Mouse (Mus musculus): ENCODE data around the gene Slc35b4. TPM values are rescaled to one million over a fixed set of nuclear protein-coding genes. Genes with fewer than 3 reads are reported as not detected.

The Slc35b4 gene
- 47.3 and 51.3 TPM in 2 replicates for polyA plus RNA-seq (2014; fragmentation: Nextera tagmentation; extraction: Ambion mirVana)

- Histone ChIP-seq H3K36me3 (replicated peaks; ENCODE audit: control insufficient read depth, insufficient read depth, low read depth, low read length) (no peaks in the 10 kb centered on the region), H3K4me2 (ENCODE audit: low read depth, low read length) (peak within 1 kb of the TSS; percentile 66), H3K9me3 (replicated peaks; ENCODE audit: control insufficient read depth, low read length) (no peaks in the 10 kb centered on the region), H3K27ac (replicated peaks; ENCODE audit: low read depth, low read length) (peak within 1 kb of the TSS; percentile 66; the same call in 1 of the 2 replicates), H3K4me3 (ENCODE audit: low read depth, low read length) (peak within 1 kb of the TSS; percentile 75), H3K9ac (replicated peaks; ENCODE audit: low read length) (peak within 1 kb of the TSS; percentile 80), H3K27me3 (ENCODE audit: control insufficient read depth, insufficient read depth, low read length) (no peaks in the 10 kb centered on the region), H3K4me1 (ENCODE audit: control insufficient read depth, insufficient read depth, low read length) (no peaks in the 10 kb centered on the region)
- WGBS, result under 1% methylated on average over 29 of the region's 29 CpGs
- ATAC-seq (replicated peaks; ENCODE audit: insufficient number of reproducible peaks, low FRiP score, low TSS enrichment, low read depth), result peak; percentile 100
- DNase-seq (ENCODE audit: low spot score), result peak; percentile 99
Observed at GRCm38 (mm10) chr6:34176864-34177247, at the start of gene Slc35b4. TSS of gene Slc35b4 (minus strand) at chr6:34177111.

- DNase-seq (ENCODE audit: low spot score), result no peak
- no peaks in the 10 kb centered on the region for H3K36me3 ChIP-seq (replicated peaks; ENCODE audit: control insufficient read depth, insufficient read depth, low read depth, low read length)
- H3K4me2 ChIP-seq (ENCODE audit: low read depth, low read length), result no peak overlapping the region
- H3K9ac ChIP-seq (replicated peaks; ENCODE audit: low read length), result no peak overlapping the region
- WGBS, result 92% methylated on average over 3 of the region's 3 CpGs
- no peak for ATAC-seq (replicated peaks; ENCODE audit: insufficient number of reproducible peaks, low FRiP score, low TSS enrichment, low read depth)
- H3K4me1 ChIP-seq (ENCODE audit: control insufficient read depth, insufficient read depth, low read length), result no peaks in the 10 kb centered on the region
- H3K27ac ChIP-seq (replicated peaks; ENCODE audit: low read depth, low read length), result no peak overlapping the region
- H3K9me3 ChIP-seq (replicated peaks; ENCODE audit: control insufficient read depth, low read length), result no peaks in the 10 kb centered on the region
- H3K4me3 ChIP-seq (ENCODE audit: low read depth, low read length), result no peak overlapping the region
- no peaks in the 10 kb centered on the region for H3K27me3 ChIP-seq (ENCODE audit: control insufficient read depth, insufficient read depth, low read length)
Observed at GRCm38 (mm10) chr6:34225004-34225599, 48.2 kb upstream of the Slc35b4 start.

GRCm38 (mm10) chr6:34216450-34217319 lies 39.8 kb upstream of the Slc35b4 start:
- no peak overlapping the region for H3K4me2 ChIP-seq (ENCODE audit: low read depth, low read length)
- H3K4me1 ChIP-seq (ENCODE audit: control insufficient read depth, insufficient read depth, low read length), result no peaks in the 10 kb centered on the region
- 63% methylated on average over 9 of the region's 9 CpGs for WGBS
- no peak overlapping the region for H3K9ac ChIP-seq (replicated peaks; ENCODE audit: low read length)
- H3K9me3 ChIP-seq (replicated peaks; ENCODE audit: control insufficient read depth, low read length), result no peaks in the 10 kb centered on the region
- H3K36me3 ChIP-seq (replicated peaks; ENCODE audit: control insufficient read depth, insufficient read depth, low read depth, low read length), result no peaks in the 10 kb centered on the region
- no peak overlapping the region for H3K4me3 ChIP-seq (ENCODE audit: low read depth, low read length)
- H3K27ac ChIP-seq (replicated peaks; ENCODE audit: low read depth, low read length), result no peak overlapping the region
- ATAC-seq (replicated peaks; ENCODE audit: insufficient number of reproducible peaks, low FRiP score, low TSS enrichment, low read depth), result no peak
- DNase-seq (ENCODE audit: low spot score), result no peak
- no peaks in the 10 kb centered on the region for H3K27me3 ChIP-seq (ENCODE audit: control insufficient read depth, insufficient read depth, low read length)

- 68% methylated on average over 3 of the region's 3 CpGs for WGBS
- no peak overlapping the region for H3K27ac ChIP-seq (replicated peaks; ENCODE audit: low read depth, low read length)
- no peak overlapping the region for H3K9ac ChIP-seq (replicated peaks; ENCODE audit: low read length)
- ATAC-seq (replicated peaks; ENCODE audit: insufficient number of reproducible peaks, low FRiP score, low TSS enrichment, low read depth), result peak; percentile 52; the same call in 1 of the 2 replicates
- no peak overlapping the region for H3K4me3 ChIP-seq (ENCODE audit: low read depth, low read length)
- no peaks in the 10 kb centered on the region for H3K27me3 ChIP-seq (ENCODE audit: control insufficient read depth, insufficient read depth, low read length)
- no peaks in the 10 kb centered on the region for H3K36me3 ChIP-seq (replicated peaks; ENCODE audit: control insufficient read depth, insufficient read depth, low read depth, low read length)
- no peaks in the 10 kb centered on the region for H3K4me1 ChIP-seq (ENCODE audit: control insufficient read depth, insufficient read depth, low read length)
- no peak overlapping the region for H3K4me2 ChIP-seq (ENCODE audit: low read depth, low read length)
- no peaks in the 10 kb centered on the region; the same call in 1 of the 2 replicates for H3K9me3 ChIP-seq (replicated peaks; ENCODE audit: control insufficient read depth, low read length)
- DNase-seq (ENCODE audit: low spot score), result no peak
Observed at GRCm38 (mm10) chr6:34205754-34206153, 28.8 kb upstream of the Slc35b4 start.

- no peak overlapping the region for H3K4me3 ChIP-seq (ENCODE audit: low read depth, low read length)
- ATAC-seq (replicated peaks; ENCODE audit: insufficient number of reproducible peaks, low FRiP score, low TSS enrichment, low read depth), result no peak
- H3K4me2 ChIP-seq (ENCODE audit: low read depth, low read length), result no peak overlapping the region
- 65% methylated on average over 8 of the region's 8 CpGs for WGBS
- H3K4me1 ChIP-seq (ENCODE audit: control insufficient read depth, insufficient read depth, low read length), result no peaks in the 10 kb centered on the region
- no peak overlapping the region for H3K9ac ChIP-seq (replicated peaks; ENCODE audit: low read length)
- H3K27ac ChIP-seq (replicated peaks; ENCODE audit: low read depth, low read length), result no peak overlapping the region
- no peaks in the 10 kb centered on the region for H3K36me3 ChIP-seq (replicated peaks; ENCODE audit: control insufficient read depth, insufficient read depth, low read depth, low read length)
- no peaks in the 10 kb centered on the region; the same call in 1 of the 2 replicates for H3K9me3 ChIP-seq (replicated peaks; ENCODE audit: control insufficient read depth, low read length)
- DNase-seq (ENCODE audit: low spot score), result peak; percentile 35
- no peaks in the 10 kb centered on the region for H3K27me3 ChIP-seq (ENCODE audit: control insufficient read depth, insufficient read depth, low read length)
Observed at GRCm38 (mm10) chr6:34204971-34205572, 28.2 kb upstream of the Slc35b4 start.

GRCm38 (mm10) chr6:34203503-34203902 lies 26.6 kb upstream of the Slc35b4 start:
- H3K4me3 ChIP-seq (ENCODE audit: low read depth, low read length), result no peak overlapping the region
- 71% methylated on average over 7 of the region's 7 CpGs for WGBS
- ATAC-seq (replicated peaks; ENCODE audit: insufficient number of reproducible peaks, low FRiP score, low TSS enrichment, low read depth) (no peak), DNase-seq (ENCODE audit: low spot score) (no peak)
- no peaks in the 10 kb centered on the region for H3K36me3 ChIP-seq (replicated peaks; ENCODE audit: control insufficient read depth, insufficient read depth, low read depth, low read length)
- H3K4me2 ChIP-seq (ENCODE audit: low read depth, low read length), result no peak overlapping the region
- H3K4me1 ChIP-seq (ENCODE audit: control insufficient read depth, insufficient read depth, low read length), result no peaks in the 10 kb centered on the region
- no peaks in the 10 kb centered on the region; the same call in 1 of the 2 replicates for H3K9me3 ChIP-seq (replicated peaks; ENCODE audit: control insufficient read depth, low read length)
- no peak overlapping the region for H3K9ac ChIP-seq (replicated peaks; ENCODE audit: low read length)
- no peak overlapping the region for H3K27ac ChIP-seq (replicated peaks; ENCODE audit: low read depth, low read length)
- H3K27me3 ChIP-seq (ENCODE audit: control insufficient read depth, insufficient read depth, low read length), result no peaks in the 10 kb centered on the region

- no peak for DNase-seq (ENCODE audit: low spot score)
- Histone ChIP-seq H3K36me3 (replicated peaks; ENCODE audit: control insufficient read depth, insufficient read depth, low read depth, low read length) (no peaks in the 10 kb centered on the region), H3K4me3 (ENCODE audit: low read depth, low read length) (no peak overlapping the region), H3K27me3 (ENCODE audit: control insufficient read depth, insufficient read depth, low read length) (no peaks in the 10 kb centered on the region), H3K4me1 (ENCODE audit: control insufficient read depth, insufficient read depth, low read length) (no peaks in the 10 kb centered on the region), H3K9me3 (replicated peaks; ENCODE audit: control insufficient read depth, low read length) (no peaks in the 10 kb centered on the region), H3K27ac (replicated peaks; ENCODE audit: low read depth, low read length) (no peak overlapping the region), H3K9ac (replicated peaks; ENCODE audit: low read length) (no peak overlapping the region), H3K4me2 (ENCODE audit: low read depth, low read length) (no peak overlapping the region)
- WGBS, result 87% methylated on average over 1 of the region's 1 CpGs
- ATAC-seq (replicated peaks; ENCODE audit: insufficient number of reproducible peaks, low FRiP score, low TSS enrichment, low read depth), result no peak
Observed at GRCm38 (mm10) chr6:34194981-34195380, 18.1 kb upstream of the Slc35b4 start.
